Mouse (Mus musculus): Measurements from ENCODE around the gene Vmn2r81. TPM values are rescaled to one million over a fixed set of nuclear protein-coding genes. Genes with fewer than 3 reads are reported as not detected.

Vmn2r81 gene
- not detected for polyA plus RNA-seq (2014; fragmentation: Illumina TruSeq; extraction: RNeasy Lipid Tissue Mini Kit (QIAGEN cat#74804); ENCODE audit: low replicate concordance)

DNA sequence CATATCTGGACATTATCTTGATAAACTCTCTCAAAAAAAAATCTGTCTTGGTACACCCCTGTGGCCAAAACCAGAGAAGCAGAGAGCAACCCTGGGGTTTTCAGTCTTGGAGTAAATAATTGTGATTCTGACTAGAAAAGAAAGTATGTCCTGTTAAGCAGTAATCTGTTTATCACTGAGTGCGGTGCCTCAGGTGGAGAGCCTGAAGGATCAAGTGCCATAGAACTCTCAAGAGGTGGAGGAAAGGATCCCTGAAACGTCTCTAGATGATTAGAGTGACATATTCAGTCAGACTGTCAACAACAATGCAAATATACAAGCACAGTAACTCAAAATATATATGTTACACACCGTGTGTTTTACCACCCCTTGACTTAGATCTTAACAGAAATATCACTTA lies at the start of gene Vmn2r81:
Gene Vmn2r81, plus strand, starts transcription at position 301 of the 400 bp plus-strand sequence.

Other genes with a start within 250 kb of the Vmn2r81 start
- not detected for gene Olfr1351, start 235.2 kb upstream of the Vmn2r81 start, polyA plus RNA-seq (2014; fragmentation: Illumina TruSeq; extraction: RNeasy Lipid Tissue Mini Kit (QIAGEN cat#74804); ENCODE audit: low replicate concordance)
- not detected for gene Olfr57, start 219.0 kb upstream of the Vmn2r81 start, polyA plus RNA-seq (2014; fragmentation: Illumina TruSeq; extraction: RNeasy Lipid Tissue Mini Kit (QIAGEN cat#74804); ENCODE audit: low replicate concordance)
- gene 2610008E11Rik, start 150.1 kb upstream of the Vmn2r81 start, polyA plus RNA-seq (2014; fragmentation: Illumina TruSeq; extraction: RNeasy Lipid Tissue Mini Kit (QIAGEN cat#74804); ENCODE audit: low replicate concordance) = 36.0 TPM
- not detected for gene Vmn2r80, start 98.9 kb upstream of the Vmn2r81 start, polyA plus RNA-seq (2014; fragmentation: Illumina TruSeq; extraction: RNeasy Lipid Tissue Mini Kit (QIAGEN cat#74804); ENCODE audit: low replicate concordance)
- not detected for gene Vmn2r82, start 108.8 kb downstream of the Vmn2r81 start, polyA plus RNA-seq (2014; fragmentation: Illumina TruSeq; extraction: RNeasy Lipid Tissue Mini Kit (QIAGEN cat#74804); ENCODE audit: low replicate concordance)
- gene Vmn2r83, start 221.0 kb downstream of the Vmn2r81 start, polyA plus RNA-seq (2014; fragmentation: Illumina TruSeq; extraction: RNeasy Lipid Tissue Mini Kit (QIAGEN cat#74804); ENCODE audit: low replicate concordance) = not detected